Mouse (Mus musculus) liver, embryonic 14.5 days (tissue): Measurements from ENCODE around the gene Cpn1.

ENCODE experiments used
- CTCF ChIP-seq: IDR thresholded peaks from 2 replicates; pipeline ENCODE4 v1.5.1; 2016; ENCODE audit warnings: antibody characterized with exemption, low read depth, control low read depth
- EP300 ChIP-seq: IDR thresholded peaks from 2 replicates; pipeline ENCODE4 v1.6.1; 2016; ENCODE audit warnings: antibody characterized with exemption, low read depth

- TF ChIP-seq CTCF: no peak
- no peak for TF ChIP-seq EP300
Measured at GRCm38 (mm10) chr19:44008784-44009183, 22.4 kb upstream of the Cpn1 start.
